Mouse (Mus musculus) adipose tissue, adult 10 weeks (tissue): Measurements from ENCODE around the gene Ccdc172. TPM values are rescaled to one million over a fixed set of nuclear protein-coding genes. Genes with fewer than 3 reads are reported as not detected.

ENCODE experiments used
- polyA plus RNA-seq: library from polyadenylated mRNA; stranded (reverse); fragments of 350-450 nt; fragmentation: Illumina TruSeq; extraction: RNeasy Lipid Tissue Mini Kit (QIAGEN cat#74804); gene quantifications from one replicate; pipeline ENCODE4 v1.2.3, GENCODE M21; 2014; ENCODE audit warnings: low read depth, low replicate concordance

Gene Ccdc172
- 0.68 TPM for polyA plus RNA-seq

GRCm38 (mm10) chr19:58511818-58512217, at the start of gene Ccdc172:
Gene Ccdc172, plus strand, starts transcription at chr19:58511993.

Other genes with a start within 250 kb of the Ccdc172 start
- 107 TPM for gene Gfra1, start 56.1 kb upstream of the Ccdc172 start, polyA plus RNA-seq
- gene Pnlip, start 140.5 kb downstream of the Ccdc172 start, polyA plus RNA-seq: 0.62 TPM
- gene Pnliprp1, start 216.9 kb downstream of the Ccdc172 start, polyA plus RNA-seq: 0.30 TPM
- gene Pnliprp2, start 247.7 kb downstream of the Ccdc172 start, polyA plus RNA-seq: not detected